Mouse (Mus musculus) cortical plate, adult 2 months (tissue): Measurements from ENCODE around the gene Eif5a.

ENCODE experiments used
- CTCF ChIP-seq: fragments of 200-500 bp; IDR thresholded peaks from 2 replicates; pipeline ENCODE4 v1.5.1; 2011; ENCODE audit warnings: mild to moderate bottlenecking, control low read depth, low read length; ENCODE audit not compliant: insufficient read depth; ENCODE audit errors: extremely low read depth
- POLR2A ChIP-seq: fragments of 200-500 bp; IDR thresholded peaks from 2 replicates; pipeline ENCODE4 v1.6.1; 2011; ENCODE audit warnings: mild to moderate bottlenecking, low read length, control low read depth; ENCODE audit not compliant: insufficient read depth; ENCODE audit errors: extremely low read depth

GRCm38 (mm10) chr11:69948066-69948762, 26.5 kb upstream of the Eif5a start, which contains the start of gene Slc2a4:
- TF ChIP-seq CTCF, result no peak
- no peak for TF ChIP-seq POLR2A
